Mouse (Mus musculus) MEL (cell line): ENCODE results near the gene Kansl1. TPM values are rescaled to one million over a fixed set of nuclear protein-coding genes. Genes with fewer than 3 reads are reported as not detected.

ENCODE experiments used
- DNase-seq: peaks from one replicate; pipeline ENCODE4 v3.0.0; 2011; ENCODE audit warnings: low read depth, low spot score
- H3K27ac ChIP-seq: 2 replicates; pipeline ENCODE4 v1.5.1; 2012; ENCODE audit warnings: low read depth, mild to moderate bottlenecking, control low read depth, low read length, moderate library complexity; ENCODE audit not compliant: control insufficient read depth
- H3K27me3 ChIP-seq, 2 experiments: fragments of 150-350 bp in 1 of 2; sonication (generic) in 1 of 2; 2 replicates each; pipeline ENCODE4 v1.6.1; 2012; ENCODE audit warnings: low read length in 2 of 2, mild to moderate bottlenecking in 2 of 2, improper control_type of control experiment in 1 of 2, moderate library complexity in 1 of 2; ENCODE audit not compliant: insufficient read depth in 2 of 2, control insufficient read depth in 1 of 2
- H3K36me3 ChIP-seq, 2 experiments: 2 replicates each; pipeline ENCODE4 v1.6.1; 2012 to 2014; ENCODE audit warnings: low read length in 2 of 2, improper control_type of control experiment in 1 of 2, inconsistent platforms in 1 of 2, mild to moderate bottlenecking in 1 of 2; ENCODE audit not compliant: insufficient read depth in 2 of 2, control insufficient read depth in 1 of 2
- H3K4me1 ChIP-seq, 2 experiments: fragments of 150-350 bp in 1 of 2; sonication (generic) in 1 of 2; 2 replicates each; pipeline ENCODE4 v1.6.1; 2012; ENCODE audit warnings: low read length in 2 of 2, improper control_type of control experiment in 1 of 2, mild to moderate bottlenecking in 1 of 2; ENCODE audit not compliant: insufficient read depth in 2 of 2, control insufficient read depth in 1 of 2
- H3K4me3 ChIP-seq, 2 experiments: fragments of 150-350 bp in 1 of 2; sonication (generic) in 1 of 2; 2 replicates each; pipeline ENCODE4 v1.5.1; 2012; ENCODE audit warnings: low read depth in 2 of 2, low read length in 2 of 2, mild to moderate bottlenecking in 2 of 2, moderate library complexity in 2 of 2, control low read depth in 1 of 2, improper control_type of control experiment in 1 of 2; ENCODE audit not compliant: control insufficient read depth in 1 of 2, insufficient read depth in 1 of 2
- H3K79me2 ChIP-seq: 2 replicates; pipeline ENCODE4 v1.6.1; 2012; ENCODE audit warnings: mild to moderate bottlenecking, low read length, moderate library complexity; ENCODE audit not compliant: control insufficient read depth, poor library complexity, insufficient read depth
- H3K9ac ChIP-seq: 2 replicates; pipeline ENCODE4 v1.6.1; 2012; ENCODE audit warnings: low read depth, mild to moderate bottlenecking, control low read depth, low read length, moderate library complexity; ENCODE audit not compliant: control insufficient read depth, poor library complexity, severe bottlenecking
- H3K9me3 ChIP-seq: fragments of 150-350 bp; sonication (generic); replicated peaks from 2 replicates; pipeline ENCODE4 v1.6.1; 2012; ENCODE audit warnings: mild to moderate bottlenecking, low read length, improper control_type of control experiment, moderate library complexity; ENCODE audit not compliant: insufficient read depth
- BHLHE40 ChIP-seq: IDR thresholded peaks from 2 replicates; pipeline ENCODE4 v1.6.1; 2012; ENCODE audit warnings: low read depth, mild to moderate bottlenecking, inconsistent platforms, low read length, improper control_type of control experiment, borderline replicate concordance
- CHD1 ChIP-seq: IDR thresholded peaks from 2 replicates; pipeline ENCODE4 v1.6.1; 2012; ENCODE audit warnings: low read depth, mild to moderate bottlenecking, inconsistent platforms, low read length, improper control_type of control experiment
- E2F4 ChIP-seq: IDR thresholded peaks from 2 replicates; pipeline ENCODE4 v1.6.1; 2011; ENCODE audit warnings: low read depth, low read length, improper control_type of control experiment, borderline replicate concordance
- EP300 ChIP-seq, 2 experiments: IDR thresholded peaks; 2 replicates each; pipeline ENCODE4 v1.6.1; 2011; ENCODE audit warnings: improper control_type of control experiment in 2 of 2, low read length in 2 of 2, low read depth in 1 of 2, mild to moderate bottlenecking in 1 of 2
- ETS1 ChIP-seq: IDR thresholded peaks from 2 replicates; pipeline ENCODE4 v1.6.1; 2012; ENCODE audit warnings: low read depth, mild to moderate bottlenecking, inconsistent platforms, low read length, improper control_type of control experiment, moderate library complexity
- GABPA ChIP-seq: IDR thresholded peaks from 2 replicates; pipeline ENCODE4 v1.6.1; 2012; ENCODE audit warnings: low read depth, mild to moderate bottlenecking, inconsistent platforms, low read length, improper control_type of control experiment, moderate library complexity
- GATA1 ChIP-seq: IDR thresholded peaks from 2 replicates; pipeline ENCODE4 v1.6.1; 2011; ENCODE audit warnings: low read depth, low read length, improper control_type of control experiment
- HCFC1 ChIP-seq: IDR thresholded peaks from 2 replicates; pipeline ENCODE4 v1.6.1; 2012; ENCODE audit warnings: low read depth, mild to moderate bottlenecking, inconsistent platforms, low read length, improper control_type of control experiment, moderate library complexity
- JUND ChIP-seq: IDR thresholded peaks from 2 replicates; pipeline ENCODE4 v1.6.1; 2011; ENCODE audit warnings: low read depth, mild to moderate bottlenecking, improper control_type of control experiment, low read length
- KAT2A ChIP-seq: conservative IDR thresholded peaks from 2 replicates; pipeline ENCODE4 v1.6.1; 2012; ENCODE audit warnings: low read depth, low read length, improper control_type of control experiment, inconsistent platforms
- MAFK ChIP-seq: IDR thresholded peaks from 2 replicates; pipeline ENCODE4 v1.6.1; 2011; ENCODE audit warnings: low read depth, mild to moderate bottlenecking, low read length, improper control_type of control experiment, borderline replicate concordance
- MAX ChIP-seq: IDR thresholded peaks from 2 replicates; pipeline ENCODE4 v1.6.1; 2011; ENCODE audit warnings: low read length, improper control_type of control experiment
- MAZ ChIP-seq: IDR thresholded peaks from 2 replicates; pipeline ENCODE4 v1.6.1; 2012; ENCODE audit warnings: low read depth, mild to moderate bottlenecking, inconsistent platforms, low read length, improper control_type of control experiment
- MEF2A ChIP-seq: IDR thresholded peaks from 2 replicates; pipeline ENCODE4 v1.6.1; 2014; ENCODE audit warnings: low read depth, mild to moderate bottlenecking, inconsistent platforms, low read length, improper control_type of control experiment; ENCODE audit not compliant: poor library complexity, insufficient replicate concordance, severe bottlenecking; ENCODE audit errors: extremely low read depth
- MXI1 ChIP-seq: IDR thresholded peaks from 2 replicates; pipeline ENCODE4 v1.6.1; 2011; ENCODE audit warnings: mild to moderate bottlenecking, low read depth, low read length, improper control_type of control experiment
- MYB ChIP-seq: IDR thresholded peaks from 2 replicates; pipeline ENCODE4 v1.6.1; 2011; ENCODE audit warnings: mild to moderate bottlenecking, low read depth, low read length, improper control_type of control experiment
- MYC ChIP-seq: IDR thresholded peaks from 2 replicates; pipeline ENCODE4 v1.6.1; 2011; ENCODE audit warnings: low read depth, mild to moderate bottlenecking, low read length, improper control_type of control experiment, moderate library complexity
- NELFE ChIP-seq: IDR thresholded peaks from 2 replicates; pipeline ENCODE4 v1.6.1; 2011; ENCODE audit warnings: low read depth, low read length, improper control_type of control experiment
- POLR2A ChIP-seq, 2 experiments: IDR thresholded peaks; 2 replicates each; pipeline ENCODE4 v1.6.1; 2011 to 2012; ENCODE audit warnings: low read length in 2 of 2, mild to moderate bottlenecking in 2 of 2, control low read depth in 1 of 2, improper control_type of control experiment in 1 of 2, low read depth in 1 of 2, moderate library complexity in 1 of 2; ENCODE audit not compliant: control insufficient read depth in 1 of 2, insufficient read depth in 1 of 2, poor library complexity in 1 of 2
- POLR2AphosphoS5 ChIP-seq: IDR thresholded peaks from 2 replicates; pipeline ENCODE4 v1.6.1; 2012; ENCODE audit warnings: low read depth, borderline replicate concordance, mild to moderate bottlenecking, inconsistent platforms, low read length, moderate library complexity, mixed read lengths
- SIN3A ChIP-seq: IDR thresholded peaks from 2 replicates; pipeline ENCODE4 v1.6.1; 2012; ENCODE audit warnings: low read length, improper control_type of control experiment, inconsistent platforms
- SMC3 ChIP-seq: IDR thresholded peaks from 2 replicates; pipeline ENCODE4 v1.6.1; 2011; ENCODE audit warnings: low read depth, low read length, improper control_type of control experiment
- UBTF ChIP-seq: IDR thresholded peaks from 2 replicates; pipeline ENCODE4 v1.6.1; 2012; ENCODE audit warnings: low read depth, mild to moderate bottlenecking, inconsistent platforms, low read length, improper control_type of control experiment, moderate library complexity, borderline replicate concordance; ENCODE audit not compliant: insufficient read depth
- USF1 ChIP-seq: IDR thresholded peaks from 2 replicates; pipeline ENCODE4 v1.6.1; 2014; ENCODE audit warnings: low read depth, mild to moderate bottlenecking, inconsistent platforms, low read length, improper control_type of control experiment, moderate library complexity
- USF2 ChIP-seq, 2 experiments: IDR thresholded peaks; 2 replicates each; pipeline ENCODE4 v1.6.1; 2011 to 2012; ENCODE audit warnings: improper control_type of control experiment in 2 of 2, low read length in 2 of 2, borderline replicate concordance in 1 of 2, inconsistent platforms in 1 of 2, low read depth in 1 of 2, mild to moderate bottlenecking in 1 of 2; ENCODE audit not compliant: insufficient read depth in 1 of 2
- ZC3H11A ChIP-seq: IDR thresholded peaks from 2 replicates; pipeline ENCODE4 v1.6.1; 2012; ENCODE audit warnings: low read depth, mild to moderate bottlenecking, inconsistent platforms, low read length, improper control_type of control experiment
- ZKSCAN1 ChIP-seq: IDR thresholded peaks from 2 replicates; pipeline ENCODE4 v1.6.1; 2012; ENCODE audit warnings: low read depth, mild to moderate bottlenecking, inconsistent platforms, low read length, improper control_type of control experiment, moderate library complexity
- ZMIZ1 ChIP-seq: IDR thresholded peaks from 2 replicates; pipeline ENCODE4 v1.6.1; 2012; ENCODE audit warnings: low read depth, mild to moderate bottlenecking, inconsistent platforms, low read length, improper control_type of control experiment, moderate library complexity
- ZNF384 ChIP-seq: IDR thresholded peaks from 2 replicates; pipeline ENCODE4 v1.6.1; 2012; ENCODE audit warnings: low read depth, mild to moderate bottlenecking, inconsistent platforms, low read length, improper control_type of control experiment
- polyA plus RNA-seq, 2 experiments: library from polyadenylated mRNA; stranded (reverse) in 1 of 2; unstranded in 1 of 2; fragments of >175 nt in 1 of 2; fragments of >200 nt in 1 of 2; gene quantifications; 2 replicates each; pipeline versions ENCODE4 v1.2.1 to v1.2.4; 2012; ENCODE audit warnings: low replicate concordance in 2 of 2, low read depth in 1 of 2; ENCODE audit not compliant: insufficient read length in 2 of 2, insufficient read depth in 1 of 2, missing spikeins in 1 of 2
- total RNA-seq: library from RNA; depleted of rRNA; stranded (reverse); fragments of 300-350 nt; gene quantifications from 2 replicates; pipeline ENCODE4 v1.2.3, GENCODE M21; 2012

Gene Kansl1
- total and polyA plus RNA-seq, 3 experiments, result 14.9 to 76.3 (median 56.4) TPM

- TF ChIP-seq GABPA (no peak), MXI1 (no peak; the same call in 1 of the 2 replicates), BHLHE40 (peak; percentile 53; the same call in 1 of the 2 replicates), JUND (peak; percentile 67; the same call in 1 of the 2 replicates), HCFC1 (peak; percentile 61), MAX (no peak), MAFK (no peak), MEF2A (no peak), USF1 (no peak), POLR2AphosphoS5 (no peak), ETS1 (0 out of 2 replicates have a peak, but pooled peaks have one; percentile 37), USF2 (IDR thresholded peaks at IDR 0.05; ENCODE audit: borderline replicate concordance in 1 of 2, insufficient read depth in 1 of 2, low read depth in 1 of 2, low read length in 2 of 2) (no peak), ZC3H11A (peak; percentile 88), UBTF (no peak), MYB (no peak), KAT2A (no peak), CHD1 (no peak)
Observed at GRCm38 (mm10) chr11:104289199-104290031, 179.2 kb downstream of the Kansl1 start (continued).

DNA sequence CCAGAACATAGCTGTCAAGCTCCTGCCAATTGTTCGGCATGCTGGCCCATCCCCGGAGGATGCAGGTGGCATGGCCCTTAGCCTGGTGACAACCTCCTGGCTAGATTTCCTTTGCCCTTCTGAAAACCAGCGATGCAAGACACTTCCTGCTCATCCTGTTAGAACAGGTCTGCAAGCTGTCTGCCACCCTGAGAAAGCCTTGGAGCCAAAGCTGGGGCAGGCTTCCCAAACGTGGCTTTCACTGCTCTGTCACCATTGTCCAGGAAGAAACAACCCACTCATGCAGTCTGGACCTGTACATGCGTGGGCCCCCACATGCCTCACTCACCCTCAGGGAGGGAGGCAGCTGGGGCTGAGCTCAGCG, 179.8 kb downstream of the Kansl1 start:
- peaks cover 0 to 18% of the 10 kb centered on the region in 2 experiments; a peak in 2 of 4 replicates for H3K36me3 ChIP-seq
- no peaks in the 10 kb centered on the region for H3K79me2 ChIP-seq
- H3K4me3 ChIP-seq, result no peak overlapping the region
- TF ChIP-seq ZMIZ1 (no peak), ZKSCAN1 (no peak), SMC3 (no peak), SIN3A (no peak), ZNF384 (no peak), E2F4 (no peak), MAZ (no peak), MAX (no peak), BHLHE40 (no peak), MYB (no peak), ETS1 (no peak), GATA1 (no peak), POLR2A (IDR thresholded peaks at IDR 0.05; ENCODE audit: control insufficient read depth in 1 of 2, insufficient read depth in 1 of 2, low read depth in 1 of 2, low read length in 2 of 2, poor library complexity in 1 of 2) (no peak), MAFK (no peak), JUND (no peak), MYC (no peak), EP300 (IDR thresholded peaks at IDR 0.05; ENCODE audit: low read depth in 1 of 2, low read length in 2 of 2) (no peak), MXI1 (no peak), NELFE (no peak), GABPA (no peak)
- H3K9ac ChIP-seq, result no peak overlapping the region
- no peak for DNase-seq
- peaks cover 14 to 37% of the 10 kb centered on the region in 2 experiments for H3K4me1 ChIP-seq
- H3K27me3 ChIP-seq, result no peaks in the 10 kb centered on the region
- no peaks in the 10 kb centered on the region for H3K9me3 ChIP-seq
- H3K27ac ChIP-seq, result no peak overlapping the region
